Mouse (Mus musculus) T-helper 17 cell (primary cell): ENCODE results near the gene Fam185a.

Experiments used
- in situ Hi-C, 2 experiments: fragments of 300-600 bp; cut with MboI, MseI; formaldehyde crosslinking; loops; 1 replicate in 1 of 2; 2 replicates in 1 of 2; pipeline ENCODE4 v1.15.1; 2025; ENCODE audit warnings: high pct_unique_total_duplicates in 2 of 2

Gene Fam185a

GRCm38 (mm10) chr5:21491469-21491868 is 66.7 kb downstream of the Fam185a start:
- in situ Hi-C loops, result no loop called here

GRCm38 (mm10) chr5:21492213-21492612 is 67.5 kb downstream of the Fam185a start:
- in situ Hi-C loops, result no loop called here

DNA sequence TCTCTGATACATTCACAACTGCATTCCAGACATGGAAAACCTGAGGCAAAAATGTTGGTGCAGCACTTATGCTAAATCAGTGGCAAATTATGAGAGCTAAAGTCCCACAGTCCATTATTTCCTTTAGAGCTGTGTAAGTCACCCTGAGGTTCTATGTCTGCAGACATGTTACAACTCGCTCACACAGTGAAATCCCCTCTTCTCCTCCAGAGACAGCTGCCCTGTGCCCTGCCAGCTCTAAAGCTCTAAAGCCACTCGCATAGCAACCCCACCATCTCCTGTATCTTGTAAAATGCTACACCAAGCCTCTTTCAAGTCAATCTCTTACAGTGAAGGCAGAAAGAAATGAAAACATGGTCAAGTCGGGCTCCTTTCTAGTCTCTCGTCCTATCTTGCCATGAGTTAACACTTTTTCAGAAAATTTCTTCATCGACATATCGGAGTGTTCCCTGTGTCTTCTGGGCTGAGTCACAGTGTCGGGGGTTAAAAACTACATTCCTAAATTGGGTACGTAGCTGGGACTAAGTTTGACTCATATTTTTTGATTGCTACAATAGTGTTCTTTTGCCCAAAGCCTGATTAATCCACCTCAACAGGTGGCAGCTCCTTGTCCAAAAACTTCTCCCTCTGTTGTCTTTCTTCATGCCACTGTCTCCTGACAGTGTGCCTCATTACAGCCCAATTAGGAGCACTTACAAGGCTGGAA is 68.7 kb downstream of the Fam185a start:
- in situ Hi-C loops, result no loop called here

DNA sequence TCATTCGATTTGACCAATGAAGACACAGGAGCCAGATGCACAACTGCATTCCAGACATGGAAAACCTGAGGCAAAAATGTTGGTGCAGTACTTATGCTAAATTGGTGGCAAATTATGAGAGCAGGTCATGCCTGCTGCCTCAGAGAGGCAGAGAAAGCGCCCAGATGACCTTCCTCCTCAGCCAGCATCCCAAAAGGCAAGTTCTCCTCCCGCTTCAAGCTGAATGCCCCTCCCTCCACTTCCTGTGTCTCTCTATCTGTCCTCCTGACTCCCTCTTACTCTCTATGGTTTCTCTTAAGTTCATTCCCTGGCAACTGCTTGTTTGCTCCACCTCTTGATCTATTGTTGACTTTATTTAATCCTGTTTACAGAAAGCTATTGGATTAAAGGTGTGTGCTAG is 70.0 kb downstream of the Fam185a start:
- in situ Hi-C loops, result no loop called here

DNA sequence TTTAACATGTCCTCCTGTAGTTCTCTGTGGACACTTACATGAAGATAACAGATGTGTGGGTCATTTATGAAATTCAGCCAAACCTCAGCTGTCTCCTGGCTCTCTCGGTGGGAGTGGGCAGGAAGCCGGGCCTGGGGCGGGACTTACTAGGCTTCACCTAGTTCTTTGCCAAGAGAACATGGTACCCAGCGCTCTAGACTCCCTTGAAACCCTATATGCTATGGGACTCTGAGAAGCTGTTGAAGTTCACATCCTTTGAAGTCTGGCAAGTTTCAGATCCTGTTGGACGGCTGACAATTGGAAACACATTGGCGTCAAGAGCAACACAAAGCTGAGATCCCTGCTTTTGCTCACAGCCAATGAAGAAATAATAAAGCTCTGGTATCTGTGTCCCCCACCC is 71.6 kb downstream of the Fam185a start:
- in situ Hi-C loops, result no loop called here

- in situ Hi-C loops, result no loop called here
These were observed 72.1 kb downstream of the Fam185a start for GRCm38 (mm10) chr5:21496881-21497280.

GRCm38 (mm10) chr5:21498490-21498889 is 73.7 kb downstream of the Fam185a start:
- in situ Hi-C loops, result no loop called here

GRCm38 (mm10) chr5:21498925-21499324 is 74.2 kb downstream of the Fam185a start:
- in situ Hi-C loops, result no loop called here

GRCm38 (mm10) chr5:21500133-21500532 is 75.4 kb downstream of the Fam185a start:
- in situ Hi-C loops, result no loop called here

DNA sequence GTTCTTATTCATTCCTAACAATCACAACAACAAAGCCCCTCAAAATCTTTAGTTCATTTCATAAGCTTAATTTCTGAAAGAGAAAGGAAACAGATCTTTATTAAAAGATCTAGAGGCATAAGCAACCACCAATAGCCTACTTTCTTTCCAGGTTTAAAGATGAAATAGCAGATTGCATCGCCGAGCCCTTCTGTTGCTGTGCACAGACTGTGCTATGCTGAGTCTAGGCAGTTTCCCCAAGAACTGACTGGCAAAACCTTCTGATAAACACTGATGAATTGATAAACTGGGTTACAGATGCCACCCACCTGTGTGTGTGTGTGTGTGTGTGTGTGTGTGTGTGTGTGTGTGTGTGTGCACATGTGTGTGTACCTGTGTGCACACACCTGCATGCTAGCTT is 76.2 kb downstream of the Fam185a start:
- in situ Hi-C loops, result no loop called here

GRCm38 (mm10) chr5:21502936-21503610 is 78.3 kb downstream of the Fam185a start:
- in situ Hi-C loops, result no loop called here

DNA sequence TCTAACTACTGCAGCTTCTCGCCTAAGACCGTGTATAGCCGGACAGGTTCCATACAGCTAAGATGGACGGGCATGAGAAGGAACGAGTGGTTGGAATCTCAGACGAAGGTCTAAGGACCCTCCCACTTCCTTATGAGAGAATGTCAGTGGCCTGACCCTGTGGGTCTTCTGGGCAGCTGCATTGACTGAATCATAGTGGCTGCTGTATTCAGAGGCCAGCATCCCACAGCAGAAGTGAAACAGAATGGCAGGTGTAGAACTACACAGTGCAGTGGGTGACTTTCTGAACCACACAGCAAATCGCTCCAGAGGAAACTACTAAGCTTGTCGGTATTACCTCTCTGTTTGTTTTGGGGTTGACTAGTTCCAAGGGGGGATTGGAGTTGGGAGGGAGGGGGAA is 80.4 kb downstream of the Fam185a start:
- in situ Hi-C loops, result loop anchor here in 1 of 2 experiments (5.0 kb wide), 1 partner anchor 62 kb away; no protein-coding TSS in a partner anchor

DNA sequence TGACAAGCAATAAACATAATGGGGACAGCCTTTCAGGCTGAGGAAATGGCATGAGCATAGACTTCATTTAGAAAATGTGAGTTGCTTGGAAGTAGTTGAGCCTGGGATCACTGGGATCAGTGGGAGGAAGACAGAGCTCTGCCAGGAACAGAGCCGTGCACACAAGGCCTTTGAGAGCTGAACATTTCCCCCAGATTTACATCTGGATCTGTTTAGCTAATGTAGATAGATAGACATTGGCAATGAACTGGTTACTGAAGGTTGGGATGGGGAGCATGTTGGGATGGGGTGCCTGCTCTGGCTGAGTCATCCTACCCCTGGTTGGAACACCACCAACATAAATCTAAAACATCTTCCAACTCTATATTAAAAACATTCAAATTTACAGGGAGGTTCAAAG is 82.1 kb downstream of the Fam185a start:
- in situ Hi-C loops, result loop anchor here in 1 of 2 experiments (5.0 kb wide), 1 partner anchor 60 kb away; no protein-coding TSS in a partner anchor

GRCm38 (mm10) chr5:21509801-21510200 is 85.0 kb downstream of the Fam185a start:
- in situ Hi-C loops, result loop anchor here in 1 of 2 experiments (5.0 kb wide), 1 partner anchor 58 kb away; no protein-coding TSS in a partner anchor

DNA sequence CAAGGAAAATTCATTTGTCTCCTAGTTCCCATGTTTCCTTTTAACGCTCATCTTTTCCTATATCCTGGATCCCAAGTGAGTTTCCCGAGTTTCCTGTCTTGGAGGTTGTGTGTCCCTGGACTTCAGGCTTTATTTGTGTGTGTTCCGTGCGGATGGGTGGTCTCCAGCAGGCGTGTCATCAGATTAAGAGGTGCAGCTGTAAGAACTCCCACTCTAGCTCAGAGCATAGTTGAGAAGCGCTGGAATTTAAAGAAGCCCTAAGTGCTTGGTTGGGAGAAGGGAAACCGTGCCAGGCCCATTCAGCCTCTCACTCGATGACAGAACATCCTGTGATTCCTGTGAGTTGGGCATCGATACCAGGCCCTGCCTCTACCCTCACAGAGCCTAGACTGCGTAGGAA is 88.6 kb downstream of the Fam185a start:
- in situ Hi-C loops, result no loop called here

DNA sequence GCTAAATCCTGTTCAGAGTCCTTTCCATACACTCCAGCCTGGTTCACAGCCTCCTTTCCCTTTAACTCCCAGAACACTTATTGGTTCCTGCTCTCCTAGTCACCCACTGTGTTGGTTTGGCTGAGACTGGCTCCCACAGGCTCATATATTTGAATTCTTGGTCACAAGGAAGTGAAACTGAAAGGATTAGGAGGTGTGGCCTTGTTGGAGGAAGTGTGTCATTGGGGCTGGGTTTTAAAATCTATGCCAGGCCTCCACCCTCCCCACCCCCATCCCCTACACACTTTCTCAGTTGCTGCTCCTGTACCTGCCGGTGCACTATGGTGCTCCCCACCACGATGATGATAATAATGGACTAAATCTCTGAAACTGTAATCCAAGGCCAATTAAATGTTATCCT is 92.8 kb downstream of the Fam185a start:
- in situ Hi-C loops, result no loop called here

- in situ Hi-C loops, result no loop called here
These were observed 93.4 kb downstream of the Fam185a start for GRCm38 (mm10) chr5:21518207-21518606.

DNA sequence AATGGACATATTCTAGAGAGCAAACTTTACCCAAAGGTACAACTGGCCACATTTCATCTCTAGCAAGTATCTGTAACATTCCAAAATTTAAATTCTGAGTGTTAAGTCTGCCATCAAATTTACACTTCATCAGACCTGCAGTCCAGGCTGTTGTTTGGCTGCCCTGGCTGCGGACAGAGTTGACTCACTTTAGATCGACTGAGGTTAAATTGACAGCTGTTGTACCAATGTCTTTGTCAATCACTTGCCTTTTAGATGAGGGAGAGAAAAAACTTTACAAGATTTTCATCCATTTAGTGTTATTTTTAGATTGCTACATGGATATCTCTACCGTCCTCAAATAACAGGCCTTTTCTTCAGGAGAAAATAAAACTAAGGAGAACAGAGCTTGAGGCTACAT is 94.4 kb downstream of the Fam185a start:
- in situ Hi-C loops, result no loop called here

GRCm38 (mm10) chr5:21526835-21527485 is 102.2 kb downstream of the Fam185a start:
- in situ Hi-C loops, result loop anchor here in 1 of 2 experiments (5.0 kb wide), 1 partner anchor 50 kb away; no protein-coding TSS in a partner anchor

DNA sequence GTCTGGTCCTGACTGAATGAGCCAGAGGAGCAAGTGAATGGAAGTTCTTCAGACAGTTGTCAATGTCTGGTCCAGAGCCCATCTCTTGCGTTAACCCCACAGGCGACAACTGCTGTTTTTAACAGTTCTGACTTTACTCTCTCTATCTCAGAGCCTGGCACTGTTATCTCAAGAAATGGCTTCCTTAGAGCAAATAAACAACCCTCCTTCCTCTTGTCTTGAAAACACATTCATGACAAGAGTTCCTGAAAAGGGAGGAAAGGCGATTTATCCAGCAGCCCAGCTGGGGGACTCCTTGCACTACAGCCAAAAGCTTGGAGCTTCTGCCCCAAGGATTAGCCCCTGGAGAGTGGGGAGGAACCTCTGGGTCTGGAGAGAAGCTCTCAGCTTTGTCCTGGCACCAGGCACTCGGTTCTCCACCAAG is 102.7 kb downstream of the Fam185a start:
- in situ Hi-C loops, result loop anchor here in 1 of 2 experiments (5.0 kb wide), 1 partner anchor 50 kb away; no protein-coding TSS in a partner anchor

- in situ Hi-C loops, result loop anchor here in 1 of 2 experiments (5.0 kb wide), 1 partner anchor 49 kb away; no protein-coding TSS in a partner anchor
These were observed 103.5 kb downstream of the Fam185a start for GRCm38 (mm10) chr5:21528068-21528842.
